Mouse (Mus musculus) activated CD4-positive, CD25-positive, alpha-beta regulatory T cell, adult 9 weeks (primary cell): Measurements from ENCODE around the gene Tmem87a. TPM values are rescaled to one million over a fixed set of nuclear protein-coding genes. Genes with fewer than 3 reads are reported as not detected.

Experiments
- polyA plus RNA-seq: library from polyadenylated mRNA; unstranded; fragments of 100-300 nt; shearing (Covaris generic); gene quantifications from one replicate; pipeline ENCODE4 v1.2.1, GENCODE M21; 2017

The Tmem87a gene
- 32.4 TPM for polyA plus RNA-seq

GRCm38 (mm10) chr2:120403986-120404822 is at the start of gene Tmem87a:
TSS of gene Tmem87a (minus strand) at chr2:120404113.

GRCm38 (mm10) chr2:120403653-120403985 is 294 bp downstream of the Tmem87a start, which contains the start of gene Ganc:
TSS of gene Ganc (plus strand) at chr2:120403896.

DNA sequence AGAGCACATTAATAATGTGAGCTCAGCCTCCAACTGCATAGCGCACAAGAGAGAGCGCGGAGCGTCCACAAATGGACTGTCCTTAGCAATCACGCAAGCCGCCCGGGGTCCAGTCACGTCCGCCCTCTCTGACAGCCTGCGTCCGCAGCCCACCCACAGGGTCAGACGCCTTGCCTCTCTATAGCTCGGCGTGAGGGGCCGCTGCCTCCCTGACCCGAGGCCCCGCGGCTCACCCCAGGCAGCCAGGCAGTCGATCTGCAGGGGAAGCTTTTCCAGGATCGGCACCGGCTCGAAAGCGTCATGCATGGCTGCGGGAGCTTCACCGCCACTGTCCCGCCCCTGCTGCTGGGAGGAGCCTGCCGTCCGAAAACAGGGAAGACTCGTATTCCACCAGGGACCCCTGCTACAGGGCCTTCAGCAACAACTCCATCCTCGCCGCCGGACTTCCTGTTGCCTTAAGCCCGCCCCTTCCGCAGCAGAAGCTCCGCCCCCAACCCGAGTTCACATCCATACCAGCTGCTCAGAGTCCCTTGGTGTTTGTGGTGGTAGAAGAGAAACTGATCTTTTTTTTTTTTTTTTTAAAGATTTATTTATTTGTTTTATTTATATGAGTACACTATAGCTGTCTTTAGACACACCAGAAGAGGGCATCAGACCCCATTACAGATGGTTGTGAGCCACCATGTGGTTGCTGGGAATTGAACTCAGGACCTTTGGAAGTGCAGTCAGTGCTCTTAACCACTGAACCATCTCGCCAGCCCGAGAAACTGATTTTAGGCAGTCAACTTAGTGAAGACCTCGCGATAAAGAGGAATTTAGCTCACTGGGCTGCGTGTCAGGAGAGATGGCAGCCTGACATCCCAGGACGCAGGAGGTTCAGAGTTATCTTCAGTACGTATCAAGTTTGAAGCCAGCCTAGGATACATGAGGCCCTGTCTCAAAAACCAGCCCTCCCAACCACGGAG is 50.9 kb downstream of the Tmem87a start, which contains the start of gene Vps39:
TSS of gene Vps39 (minus strand) at position 456 of the 965 bp plus-strand sequence.

GRCm38 (mm10) chr2:120313976-120314375 is 89.9 kb downstream of the Tmem87a start, which contains the start of gene Pla2g4f:
TSS of gene Pla2g4f (minus strand) at chr2:120314165.

Other genes starting within 250 kb of the Tmem87a start
- gene Ehd4, start 249.5 kb downstream of the Tmem87a start, polyA plus RNA-seq, result 6.5 TPM
- not detected for gene Pla2g4e, start 158.8 kb downstream of the Tmem87a start, polyA plus RNA-seq
- not detected for gene Pla2g4d, start 114.9 kb downstream of the Tmem87a start, polyA plus RNA-seq
- 5.6 TPM for gene Pla2g4f, start 89.9 kb downstream of the Tmem87a start, polyA plus RNA-seq
- 51.4 TPM for gene Vps39, start 51.0 kb downstream of the Tmem87a start, polyA plus RNA-seq
- 27.0 TPM for gene Ganc, start 217 bp downstream of the Tmem87a start, polyA plus RNA-seq
- gene Capn3, start 51.9 kb upstream of the Tmem87a start, polyA plus RNA-seq, result 71.0 TPM
- 48.8 TPM for gene Zfp106, start 159.7 kb upstream of the Tmem87a start, polyA plus RNA-seq
- gene Snap23, start 163.6 kb upstream of the Tmem87a start, polyA plus RNA-seq, result 57.0 TPM
- 21.9 TPM for gene Haus2, start 205.3 kb upstream of the Tmem87a start, polyA plus RNA-seq
- 34.4 TPM for gene Lrrc57, start 205.4 kb upstream of the Tmem87a start, polyA plus RNA-seq
- gene Stard9, start 225.0 kb upstream of the Tmem87a start, polyA plus RNA-seq, result 0.29 TPM